Mouse (Mus musculus) liver, embryonic 14.5 days (tissue): ENCODE results near the gene Zfp646.

Experiments
- CTCF ChIP-seq: IDR thresholded peaks from 2 replicates; pipeline ENCODE4 v1.5.1; 2016; ENCODE audit warnings: antibody characterized with exemption, low read depth, control low read depth
- EP300 ChIP-seq: IDR thresholded peaks from 2 replicates; pipeline ENCODE4 v1.6.1; 2016; ENCODE audit warnings: antibody characterized with exemption, low read depth

DNA sequence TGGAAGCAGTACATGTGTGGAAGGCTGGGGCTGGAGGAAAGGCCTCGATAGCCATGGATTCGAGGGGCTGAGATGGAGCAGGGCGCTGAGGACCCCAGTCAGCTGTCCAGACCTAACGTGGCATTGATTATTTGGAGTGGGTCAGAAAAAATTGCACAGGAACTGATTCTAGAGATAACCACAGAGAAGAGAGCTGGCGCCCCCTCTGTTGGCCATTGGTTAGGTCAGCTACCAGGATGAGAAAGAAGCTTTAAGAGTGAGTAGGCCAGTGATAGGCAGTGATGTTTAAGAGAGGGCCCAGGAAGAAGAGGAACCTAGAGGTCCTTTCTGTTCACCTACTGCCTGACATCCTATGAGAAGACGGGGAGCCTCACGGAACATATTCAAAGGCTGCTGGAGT lies 43.3 kb downstream of the Zfp646 start:
- TF ChIP-seq CTCF, result peak; percentile 47
- no peak for TF ChIP-seq EP300
